Mouse (Mus musculus) CH12F3 (cell line): ENCODE measurements around the gene Rffl.

Source experiments
- in situ Hi-C: fragments of 300-500 bp; cut with MboI; formaldehyde crosslinking; loops from 2 replicates; pipeline ENCODE4 v1.14.3; 2020; ENCODE audit warnings: low sequenced_read_pairs

The Rffl gene

DNA sequence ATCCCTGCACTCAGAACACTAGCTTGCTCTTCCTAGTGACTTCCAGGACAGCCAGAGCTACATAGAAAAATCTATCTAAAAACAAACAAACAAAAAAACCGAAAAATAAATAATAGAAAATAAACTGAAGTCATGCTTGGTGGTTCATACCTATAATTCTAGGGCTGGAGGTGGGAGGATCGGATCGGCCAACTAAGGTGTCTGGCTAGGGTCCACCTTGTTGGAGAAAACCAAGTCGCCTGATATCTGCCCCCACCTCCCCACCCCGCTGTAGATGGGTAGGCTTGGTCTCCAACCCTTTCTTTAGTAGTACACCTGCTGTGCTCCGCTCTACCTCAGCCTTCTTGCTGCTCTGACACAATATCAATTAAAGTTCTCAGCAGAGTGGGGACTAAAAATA lies 88.8 kb downstream of the Rffl start:
- in situ Hi-C loops, result no loop called here

DNA sequence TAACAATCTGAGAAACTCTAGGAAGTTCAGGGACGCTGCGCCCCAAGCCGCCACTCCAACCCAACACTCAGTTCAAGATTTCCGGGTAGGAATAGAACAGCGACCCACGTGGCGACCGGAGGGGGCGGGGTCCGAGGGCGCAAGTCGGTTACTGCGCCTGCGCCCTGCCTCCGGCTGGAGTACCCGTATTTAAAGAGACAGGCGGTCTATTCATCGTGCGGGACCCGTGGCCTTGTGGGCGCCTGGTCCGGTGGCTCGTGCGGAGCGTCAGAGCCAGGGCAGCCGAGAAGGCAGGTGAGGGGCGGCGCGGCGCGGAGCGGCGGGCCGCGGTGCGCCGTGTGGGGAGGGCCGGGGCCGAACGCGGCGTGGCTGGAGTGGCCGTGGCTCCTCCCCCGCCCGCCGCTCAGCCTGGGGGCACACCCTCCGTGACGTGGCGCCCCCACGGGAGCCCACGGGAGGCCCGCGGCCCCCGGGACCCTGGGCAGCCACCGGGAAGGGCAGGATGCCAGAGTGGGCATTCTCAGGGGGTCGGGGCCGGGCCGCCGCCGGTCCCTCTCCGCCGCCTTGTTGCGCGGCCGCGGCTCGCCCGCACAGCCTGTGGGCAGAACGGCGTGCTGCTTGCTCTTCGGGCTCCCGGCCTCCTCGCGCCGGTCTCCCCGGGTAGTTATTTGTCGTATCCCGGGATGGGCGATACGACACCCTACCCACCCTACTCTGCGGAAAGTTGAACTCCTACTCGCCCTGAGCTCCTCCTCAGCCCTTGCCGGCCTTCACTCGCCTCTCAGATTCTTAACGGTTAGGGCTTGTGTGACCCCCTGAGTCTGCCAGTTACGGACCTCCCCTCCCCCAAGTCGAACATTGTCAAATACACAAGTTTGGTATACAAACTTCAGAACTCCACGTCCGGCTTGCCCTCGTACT lies 89.8 kb downstream of the Rffl start, which contains the start of gene Lig3:
Lig3 (plus strand) TSS at position 126 of the 921 bp plus-strand sequence.
- in situ Hi-C loops, result no loop called here

DNA sequence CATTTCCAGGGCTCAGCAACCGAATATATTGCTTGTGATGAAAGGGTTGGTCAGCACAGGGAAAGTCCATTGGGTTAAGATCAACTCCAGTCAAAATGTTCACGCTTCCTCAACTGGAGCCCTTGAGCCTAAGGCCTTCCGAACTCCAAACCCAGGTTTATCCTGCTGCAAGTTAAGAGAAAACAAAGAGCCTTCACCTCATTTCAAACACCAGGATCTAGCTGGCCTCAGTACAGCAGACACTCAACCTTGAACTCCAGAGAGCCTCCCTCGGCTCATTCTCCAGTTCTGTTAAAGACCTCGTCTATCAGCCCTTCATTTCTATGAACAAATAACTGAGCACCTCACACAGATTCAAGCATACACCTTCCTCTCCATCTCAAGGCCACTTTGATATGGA lies 90.9 kb downstream of the Rffl start:
- in situ Hi-C loops, result no loop called here

DNA sequence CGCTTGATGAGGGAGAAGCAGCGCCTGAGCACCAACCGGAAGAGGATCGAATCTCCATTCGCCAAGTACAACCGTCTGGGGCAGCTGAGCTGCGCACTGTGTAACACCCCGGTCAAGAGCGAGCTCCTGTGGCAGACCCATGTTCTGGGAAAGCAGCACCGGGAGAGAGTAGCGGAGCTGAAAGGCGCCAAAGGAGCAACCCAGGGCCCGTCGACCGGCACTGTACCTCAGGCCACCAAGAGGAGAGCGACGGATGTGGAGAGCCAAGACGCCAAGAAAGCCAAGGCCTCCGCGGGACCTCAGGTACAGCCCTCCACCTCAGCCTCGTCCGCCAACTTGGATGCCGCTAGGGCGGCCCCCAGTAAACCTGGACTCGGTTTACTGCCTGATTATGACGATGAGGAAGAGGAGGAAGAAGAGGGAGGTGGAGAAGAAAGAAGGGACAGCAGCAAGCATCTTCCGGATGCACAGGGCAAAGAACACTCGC lies 106.5 kb downstream of the Rffl start:
- in situ Hi-C loops, result no loop called here

DNA sequence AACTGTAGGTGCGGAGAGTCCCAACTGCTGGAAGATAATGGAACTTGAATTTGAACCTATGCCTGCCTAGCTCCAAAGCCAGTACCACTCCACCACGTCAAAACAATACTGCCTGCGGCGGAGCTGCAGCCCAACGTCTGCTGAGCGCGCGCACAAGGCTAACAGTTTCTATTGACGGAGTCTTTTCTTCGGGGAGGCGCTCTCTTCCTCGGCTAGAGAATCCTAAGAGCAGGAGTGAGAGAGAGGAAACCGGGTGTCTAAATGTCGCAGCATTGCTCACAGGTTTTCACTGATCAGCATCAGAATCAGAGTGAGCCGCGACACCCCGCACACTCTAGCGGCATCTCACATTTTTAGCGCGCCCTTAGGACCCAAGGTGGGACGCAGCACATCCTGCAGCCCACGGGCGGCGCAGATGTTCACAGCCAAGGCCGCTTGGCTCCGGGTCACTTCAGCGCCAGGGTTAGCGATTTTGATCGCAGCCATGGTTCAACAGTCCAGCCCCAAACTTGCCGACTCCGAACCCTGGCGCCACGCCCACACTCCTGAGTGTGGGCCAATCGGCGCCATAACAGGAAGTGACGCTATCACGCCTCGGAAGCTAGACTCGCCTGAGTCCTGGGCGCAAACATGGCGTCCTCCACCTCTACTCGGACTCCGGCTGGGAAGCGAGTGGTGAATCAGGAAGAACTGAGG lies 107.1 kb downstream of the Rffl start, which contains the start of the genes Cct6b and Zfp830:
Cct6b (minus strand) TSS at position 580 of the 696 bp plus-strand sequence.
Zfp830 (plus strand) TSS at position 604 of the 696 bp plus-strand sequence.
- in situ Hi-C loops, result no loop called here

DNA sequence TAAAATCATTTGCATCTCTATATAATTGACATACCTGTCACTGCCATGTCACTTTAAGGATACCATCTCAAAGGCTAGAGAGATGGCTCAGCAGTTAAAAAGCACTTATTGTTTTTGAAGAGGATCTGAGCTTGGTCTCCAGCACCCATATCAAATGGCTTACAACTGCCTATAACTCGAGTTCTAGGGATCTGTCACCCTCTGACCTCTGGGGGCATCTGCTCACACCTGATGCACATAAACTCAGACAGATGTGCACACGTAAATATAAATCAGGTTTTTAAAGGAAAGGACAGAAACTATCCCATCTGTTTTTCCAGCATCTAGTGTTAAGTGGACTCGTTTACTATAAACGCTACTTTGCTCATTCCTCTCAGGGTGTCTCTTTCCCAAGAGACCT lies 107.7 kb downstream of the Rffl start:
- in situ Hi-C loops, result no loop called here

DNA sequence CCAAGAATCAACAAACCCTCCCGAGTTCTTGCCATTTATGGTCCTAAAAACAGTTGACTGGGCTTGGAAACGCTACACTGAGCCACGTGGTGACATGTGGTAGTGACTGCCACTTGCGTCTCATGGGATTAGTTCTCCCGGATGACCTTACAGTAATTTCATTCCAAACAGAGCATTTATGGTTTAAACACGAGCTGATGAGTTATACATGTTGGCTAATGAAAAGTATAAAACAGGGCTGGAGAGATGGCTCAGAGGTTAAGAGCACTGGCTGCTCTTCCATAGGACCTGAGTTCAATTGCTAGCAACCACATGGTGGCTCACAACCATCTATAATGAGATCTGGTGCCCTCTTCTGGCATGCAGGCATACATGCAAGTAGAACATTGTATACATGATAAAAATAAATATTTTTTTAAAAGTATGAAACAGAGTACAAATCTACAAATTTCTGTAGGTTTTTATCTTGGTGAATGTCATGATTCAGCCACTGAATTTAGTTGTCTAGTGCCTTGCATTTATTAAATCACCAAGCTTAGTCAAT lies 108.7 kb downstream of the Rffl start:
- in situ Hi-C loops, result no loop called here

DNA sequence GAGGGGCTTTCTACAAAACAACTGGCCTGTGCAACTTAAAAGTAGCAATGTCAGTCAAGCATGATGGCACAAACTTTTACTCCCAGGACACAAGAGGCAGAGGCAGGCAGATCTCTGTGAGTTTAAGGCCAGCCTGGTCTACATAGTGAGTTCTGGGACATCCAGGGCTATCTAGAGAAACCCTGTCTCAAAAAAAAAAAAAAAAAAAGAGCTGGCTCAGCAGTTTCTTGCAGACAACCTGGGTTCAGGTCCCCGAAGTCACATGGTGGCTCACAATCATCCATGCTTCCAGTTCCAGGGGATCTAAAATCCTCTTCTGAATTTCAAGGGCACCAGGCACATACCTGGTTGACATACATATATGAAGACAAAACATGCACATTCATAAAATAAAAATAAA lies 115.1 kb downstream of the Rffl start:
- in situ Hi-C loops, result loop anchor here (5.0 kb wide), 1 partner anchor 131 kb away; no protein-coding TSS in a partner anchor
